Mouse (Mus musculus) myocyte (in vitro differentiated cells): Measurements from ENCODE around the gene Ttyh2. TPM values are rescaled to one million over a fixed set of nuclear protein-coding genes. Genes with fewer than 3 reads are reported as not detected.
"Not testable (repeated sequence)": the region's sequence is repeated elsewhere in the genome, so short reads cannot be mapped to it uniquely, and the experiment has no call there.

ENCODE experiments used
- H3K27me3 ChIP-seq: one replicate; pipeline ENCODE4 v1.6.1; 2011; ENCODE audit not compliant: control insufficient read depth, insufficient read depth, insufficient read length
- H3K36me3 ChIP-seq: one replicate; pipeline ENCODE4 v1.6.1; 2011; ENCODE audit not compliant: control insufficient read depth, insufficient read depth
- H3K4me2 ChIP-seq: one replicate; pipeline ENCODE4 v1.6.1; 2011; ENCODE audit warnings: low read depth, control low read depth
- H3K4me3 ChIP-seq: one replicate; pipeline ENCODE4 v1.5.1; 2011; ENCODE audit warnings: mild to moderate bottlenecking, control low read depth, moderate library complexity
- H3K79me2 ChIP-seq: one replicate; pipeline ENCODE4 v1.6.1; 2011; ENCODE audit not compliant: control insufficient read depth, insufficient read depth
- H3ac ChIP-seq: one replicate; pipeline ENCODE4 v1.6.1; 2011; ENCODE audit not compliant: control insufficient read depth, insufficient read length
- CEBPB ChIP-seq: IDR thresholded peaks from 2 replicates; pipeline ENCODE4 v1.6.1; 2011; ENCODE audit warnings: mild to moderate bottlenecking, moderate library complexity; ENCODE audit not compliant: poor library complexity, insufficient read depth, severe bottlenecking
- E2F4 ChIP-seq: IDR thresholded peaks from one replicate; pipeline ENCODE4 v1.6.1; 2011; ENCODE audit warnings: mild to moderate bottlenecking, control low read depth, moderate library complexity; ENCODE audit not compliant: insufficient read depth
- MAX ChIP-seq: IDR thresholded peaks from one replicate; pipeline ENCODE4 v1.6.1; 2011; ENCODE audit warnings: low read depth, mild to moderate bottlenecking, control low read depth
- MYOD1 ChIP-seq, 3 experiments: IDR thresholded peaks; one replicate each; pipeline ENCODE4 v1.6.1; 2011; ENCODE audit warnings: control low read depth in 2 of 3, low read depth in 2 of 3, mild to moderate bottlenecking in 2 of 3, moderate library complexity in 1 of 3; ENCODE audit not compliant: insufficient read length in 2 of 3, control insufficient read depth in 1 of 3
- MYOG ChIP-seq, 3 experiments: IDR thresholded peaks; one replicate each; pipeline ENCODE4 v1.6.1; 2011; ENCODE audit warnings: control low read depth in 2 of 3, low read depth in 2 of 3, mild to moderate bottlenecking in 2 of 3; ENCODE audit not compliant: insufficient read length in 2 of 3, control insufficient read depth in 1 of 3, insufficient read depth in 1 of 3
- POLR2A ChIP-seq: IDR thresholded peaks from one replicate; pipeline ENCODE4 v1.6.1; 2011; ENCODE audit warnings: low read depth, mild to moderate bottlenecking, control low read depth, moderate library complexity; ENCODE audit not compliant: insufficient read length
- POLR2AphosphoS2 ChIP-seq: IDR thresholded peaks from one replicate; pipeline ENCODE4 v1.6.1; 2011; ENCODE audit warnings: low read depth, control low read depth; ENCODE audit not compliant: insufficient read length
- REST ChIP-seq: IDR thresholded peaks from one replicate; pipeline ENCODE4 v1.6.1; 2011; ENCODE audit warnings: mild to moderate bottlenecking, control low read depth, moderate library complexity; ENCODE audit not compliant: insufficient read depth, insufficient read length
- SRF ChIP-seq: IDR thresholded peaks from one replicate; pipeline ENCODE4 v1.6.1; 2011; ENCODE audit warnings: low read depth; ENCODE audit not compliant: control insufficient read depth, insufficient read length
- TCF12 ChIP-seq: IDR thresholded peaks from one replicate; pipeline ENCODE4 v1.6.1; 2011; ENCODE audit warnings: mild to moderate bottlenecking, control low read depth; ENCODE audit not compliant: poor library complexity, insufficient read depth, severe bottlenecking
- TCF3 ChIP-seq: IDR thresholded peaks from one replicate; pipeline ENCODE4 v1.6.1; 2011; ENCODE audit warnings: low read depth, control low read depth; ENCODE audit not compliant: insufficient read length
- USF1 ChIP-seq: IDR thresholded peaks from one replicate; pipeline ENCODE4 v1.6.1; 2011; ENCODE audit warnings: low read depth, mild to moderate bottlenecking, control low read depth, moderate library complexity
- polyA plus RNA-seq: library from polyadenylated mRNA; unstranded; fragments of >200 nt; fragmentation: generic; extraction: Trizol; gene quantifications from one replicate; pipeline ENCODE4 v1.2.1, GENCODE M21; 2012; ENCODE audit warnings: missing spikeins

Ttyh2 gene
- polyA plus RNA-seq, 1 experiment = 40.6 TPM

DNA sequence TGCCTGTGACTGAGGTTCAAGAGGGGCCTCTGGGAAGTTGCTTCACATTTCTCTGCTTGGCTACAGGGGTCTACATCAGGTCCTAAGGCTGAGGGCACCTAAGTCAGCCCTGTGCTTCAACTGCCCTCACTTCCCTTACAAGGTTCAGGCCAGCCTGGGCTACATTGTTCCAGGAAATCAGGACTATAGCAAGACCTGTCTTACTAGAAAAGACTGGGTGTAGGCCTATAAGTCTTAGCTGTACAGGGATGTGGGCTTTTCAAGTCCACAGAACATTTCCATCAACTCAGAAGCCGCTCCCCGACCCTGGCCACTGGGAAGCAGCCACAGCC lies 1.5 kb upstream of the Ttyh2 start:
- Histone ChIP-seq H3K36me3 (peaks cover 25% of the 10 kb centered on the region), H3K79me2 (peaks cover 92% of the 10 kb centered on the region), H3ac (peak overlapping the region; percentile 76), H3K4me2 (peak overlapping the region; percentile 89), H3K4me3 (peak overlapping the region; percentile 81), H3K27me3 (no peaks in the 10 kb centered on the region)
- peak; percentile 28 for TF ChIP-seq POLR2AphosphoS2
- TF ChIP-seq CEBPB = no peak

DNA sequence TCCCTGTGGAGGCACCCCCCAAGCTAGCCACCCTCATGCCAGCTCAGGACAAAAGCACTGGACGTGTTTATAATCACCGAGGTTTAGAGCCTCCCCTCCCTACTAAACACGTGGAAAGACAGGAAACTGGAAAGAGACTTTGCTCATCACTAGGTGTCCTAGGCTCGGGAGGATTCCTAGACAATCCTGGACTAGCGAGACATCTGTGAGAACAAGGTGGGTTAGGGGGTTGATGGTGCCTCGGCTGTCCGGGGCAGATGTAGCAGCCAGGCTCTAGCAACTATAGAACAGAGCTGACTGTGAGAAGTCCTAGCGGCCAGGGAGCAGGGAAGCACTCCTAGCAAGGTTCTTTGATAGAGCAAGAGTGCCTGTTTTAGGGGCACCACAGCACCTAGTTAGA lies 1.1 kb upstream of the Ttyh2 start:
- Histone ChIP-seq H3K27me3 (no peaks in the 10 kb centered on the region), H3K36me3 (peaks cover 25% of the 10 kb centered on the region), H3K4me2 (peak overlapping the region; percentile 89), H3K79me2 (peaks cover 92% of the 10 kb centered on the region), H3ac (peak overlapping the region; percentile 76), H3K4me3 (peak overlapping the region; percentile 81)
- TF ChIP-seq MAX = no peak
- TF ChIP-seq USF1 = no peak
- TF ChIP-seq REST = no peak
- TF ChIP-seq MYOG (IDR thresholded peaks at IDR 0.05; ENCODE audit: control insufficient read depth in 1 of 3, insufficient read depth in 1 of 3, insufficient read length in 2 of 3, low read depth in 2 of 3) = no peak
- no peak for TF ChIP-seq TCF3
- TF ChIP-seq CEBPB = no peak
- no peak for TF ChIP-seq TCF12
- no peak for TF ChIP-seq SRF

DNA sequence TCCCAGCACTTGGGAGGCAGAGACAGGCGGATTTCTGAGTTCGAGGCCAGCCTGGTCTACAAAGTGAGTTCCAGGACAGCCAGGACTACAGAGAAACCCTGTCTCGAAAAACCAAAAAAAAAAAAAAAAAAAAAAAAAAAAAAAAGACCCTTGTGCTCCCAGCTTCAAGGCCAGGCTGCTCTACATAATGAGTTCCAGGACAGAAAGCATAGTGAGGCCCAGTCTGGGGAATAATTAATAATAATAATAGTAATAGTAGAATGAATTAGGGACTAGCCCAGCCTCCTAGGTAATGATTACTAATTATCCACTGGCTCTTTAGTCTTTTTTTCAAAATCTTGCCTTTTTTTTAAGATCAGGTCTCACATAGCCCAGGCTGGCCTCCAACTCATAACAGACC lies 435 bp upstream of the Ttyh2 start:
- not testable (repeated sequence) for H3K27me3 ChIP-seq
- Histone ChIP-seq H3ac (peak overlapping the region; percentile 76), H3K4me2 (peak overlapping the region; percentile 89), H3K79me2 (peaks cover 92% of the 10 kb centered on the region), H3K4me3 (peak overlapping the region; percentile 81), H3K36me3 (peaks cover 25% of the 10 kb centered on the region)

DNA sequence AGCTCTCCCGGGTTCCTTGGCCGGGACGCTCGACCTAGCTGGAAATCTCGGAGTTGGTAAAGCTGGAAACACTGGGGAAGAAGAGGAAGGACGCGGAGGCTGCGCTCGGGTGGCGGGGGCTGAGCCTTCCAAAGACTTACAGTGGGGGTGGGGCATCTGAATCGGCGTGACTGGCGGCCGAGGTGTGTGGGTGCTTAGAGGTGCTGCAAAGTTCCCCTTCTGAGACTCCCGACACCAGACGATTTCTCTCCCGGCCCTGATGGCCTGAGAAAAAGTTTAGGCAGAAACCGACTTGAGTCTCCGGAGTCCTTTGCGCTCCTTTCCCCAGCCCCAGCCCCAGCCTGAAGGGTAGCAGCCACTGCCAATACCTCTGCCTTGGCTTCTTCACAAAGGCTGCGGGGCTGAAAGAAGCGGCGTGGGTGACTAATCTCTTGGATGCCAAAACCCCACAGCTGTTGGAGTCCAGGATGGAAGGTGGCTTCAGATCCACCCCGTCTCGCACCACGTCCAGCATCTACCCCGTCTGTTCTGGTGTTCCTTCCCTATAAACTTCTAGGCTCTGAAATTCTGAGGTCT lies 683 bp downstream of the Ttyh2 start:
- no peaks in the 10 kb centered on the region for H3K27me3 ChIP-seq
- H3ac ChIP-seq = peak overlapping the region; percentile 76
- H3K4me2 ChIP-seq = peak overlapping the region; percentile 99
- peaks cover 24% of the 10 kb centered on the region for H3K36me3 ChIP-seq
- no peak for TF ChIP-seq MAX
- TF ChIP-seq POLR2A = peak; percentile 43
- TF ChIP-seq TCF12 = peak; percentile 23
- TF ChIP-seq POLR2AphosphoS2 = peak; percentile 40
- no peak for TF ChIP-seq TCF3
- TF ChIP-seq E2F4 = no peak
- peak in 1 of 3 experiments; percentile 67 for TF ChIP-seq MYOG (IDR thresholded peaks at IDR 0.05; ENCODE audit: control insufficient read depth in 1 of 3, insufficient read depth in 1 of 3, insufficient read length in 2 of 3, low read depth in 2 of 3)
- TF ChIP-seq USF1 = no peak
- TF ChIP-seq REST = no peak
- peak in 2 of 3 experiments; percentile 32 to 81 for TF ChIP-seq MYOD1 (IDR thresholded peaks at IDR 0.05; ENCODE audit: control insufficient read depth in 1 of 3, insufficient read length in 2 of 3, low read depth in 2 of 3)
- no peak for TF ChIP-seq SRF
- no peak for TF ChIP-seq CEBPB
- peak overlapping the region; percentile 81 for H3K4me3 ChIP-seq
- H3K79me2 ChIP-seq = peaks cover 92% of the 10 kb centered on the region

DNA sequence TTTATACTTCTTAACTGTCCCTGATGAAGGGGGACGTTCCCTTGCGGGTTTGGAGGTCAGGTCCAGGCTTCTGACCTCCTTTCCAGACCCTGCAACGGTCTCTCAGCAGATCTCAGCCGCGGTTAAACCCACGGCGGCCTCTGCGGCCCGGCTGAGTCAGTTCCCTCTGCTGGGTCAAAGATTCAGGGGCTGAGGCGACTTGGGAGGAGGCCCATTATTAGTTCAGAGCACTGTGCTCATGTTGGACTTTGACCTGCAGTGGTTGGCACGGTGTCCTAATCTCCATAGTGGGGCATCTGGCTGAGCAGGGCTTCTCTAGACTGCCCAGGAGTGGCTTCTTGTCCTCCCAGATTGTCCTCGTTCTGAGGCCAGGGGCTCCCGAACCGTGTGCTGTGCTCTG lies 1.2 kb downstream of the Ttyh2 start:
- H3K27me3 ChIP-seq = no peaks in the 10 kb centered on the region
- H3K79me2 ChIP-seq = peaks cover 92% of the 10 kb centered on the region
- peak overlapping the region; percentile 76 for H3ac ChIP-seq
- peak overlapping the region; percentile 99 for H3K4me2 ChIP-seq
- H3K4me3 ChIP-seq = peak overlapping the region; percentile 81
- no peak for TF ChIP-seq SRF
- no peak for TF ChIP-seq CEBPB
- TF ChIP-seq USF1 = no peak
- no peak for TF ChIP-seq MYOG (IDR thresholded peaks at IDR 0.05; ENCODE audit: control insufficient read depth in 1 of 3, insufficient read depth in 1 of 3, insufficient read length in 2 of 3, low read depth in 2 of 3)
- no peak for TF ChIP-seq MAX
- TF ChIP-seq POLR2AphosphoS2 = no peak
- no peak for TF ChIP-seq POLR2A
- TF ChIP-seq TCF12 = no peak
- no peak for TF ChIP-seq MYOD1 (IDR thresholded peaks at IDR 0.05; ENCODE audit: control insufficient read depth in 1 of 3, insufficient read length in 2 of 3, low read depth in 2 of 3)
- no peak for TF ChIP-seq TCF3
- no peak for TF ChIP-seq E2F4
- TF ChIP-seq REST = no peak
- peaks cover 18% of the 10 kb centered on the region for H3K36me3 ChIP-seq
